Mouse (Mus musculus) right cerebral cortex, postnatal 10 days (tissue): ENCODE measurements at regions not wholly inside any gene's neighbourhood (a gene's known extent, or its start where the extent isn't known, plus 50 kb on each side); places are given as distances from the start of the nearest gene placed in this dataset.
A peak's percentile ranks its signal among the peaks of the same experiment; 100 is the strongest.

Experiments
- DNase-seq, 2 experiments: peaks; one replicate each; pipeline ENCODE4 v3.0.0; 2021; ENCODE audit warnings: low spot score in 2 of 2

GRCm38 (mm10) chr7:68945886-68946863 is 197.1 kb upstream of the Arrdc4 start:
- DNase-seq: no peak

- no peak for DNase-seq
These were observed 181.7 kb upstream of the Arrdc4 start for GRCm38 (mm10) chr7:68930627-68931334.

- no peak for DNase-seq
These were observed 180.6 kb upstream of the Arrdc4 start for GRCm38 (mm10) chr7:68929669-68930068.

- DNase-seq: no peak
These were observed 176.6 kb upstream of the Arrdc4 start for GRCm38 (mm10) chr7:68925640-68926039.

- no peak for DNase-seq
These were observed 169.8 kb upstream of the Arrdc4 start for GRCm38 (mm10) chr7:68918632-68919435.

GRCm38 (mm10) chr7:68917876-68918200 is 168.8 kb upstream of the Arrdc4 start:
- DNase-seq: no peak

- DNase-seq: no peak
These were observed 168.3 kb upstream of the Arrdc4 start for GRCm38 (mm10) chr7:68917137-68917875.

- DNase-seq: no peak
These were observed 166.9 kb upstream of the Arrdc4 start for GRCm38 (mm10) chr7:68915976-68916375.

GRCm38 (mm10) chr7:68914344-68914743 is 165.3 kb upstream of the Arrdc4 start:
- peak; percentile 52 to 67 for DNase-seq

- DNase-seq: no peak
These were observed 163.1 kb upstream of the Arrdc4 start for GRCm38 (mm10) chr7:68911989-68912655.

GRCm38 (mm10) chr7:68911562-68911961 is 162.5 kb upstream of the Arrdc4 start:
- no peak for DNase-seq

- no peak for DNase-seq
These were observed 160.7 kb upstream of the Arrdc4 start for GRCm38 (mm10) chr7:68909694-68910093.

- peak in 1 of 2 experiments; percentile 51 for DNase-seq
These were observed 159.4 kb upstream of the Arrdc4 start for GRCm38 (mm10) chr7:68908401-68908834.

GRCm38 (mm10) chr7:68907867-68908266 is 158.8 kb upstream of the Arrdc4 start:
- DNase-seq: no peak

- peak in 1 of 2 experiments; percentile 32 for DNase-seq
These were observed 157.8 kb upstream of the Arrdc4 start for GRCm38 (mm10) chr7:68906771-68907395.

- peak; percentile 35 to 46 for DNase-seq
These were observed 156.8 kb upstream of the Arrdc4 start for GRCm38 (mm10) chr7:68905793-68906192.

- DNase-seq: no peak
These were observed 137.1 kb upstream of the Arrdc4 start for GRCm38 (mm10) chr7:68886173-68886572.

GRCm38 (mm10) chr7:68873008-68873407 is 124.0 kb upstream of the Arrdc4 start:
- no peak for DNase-seq

GRCm38 (mm10) chr7:68864322-68865031 is 115.4 kb upstream of the Arrdc4 start:
- DNase-seq: no peak
